Mouse (Mus musculus) kidney, postnatal 0 days (tissue): Measurements from ENCODE around the gene Itpr1. TPM values are rescaled to one million over a fixed set of nuclear protein-coding genes. Genes with fewer than 3 reads are reported as not detected.

ENCODE experiments used
- ATAC-seq: fragments of 200-750 bp; cut with Nextera tagmentation; replicated peaks from 2 replicates; pipeline ENCODE4 v1.8.0; 2017; ENCODE audit warnings: low read depth, moderate number of reproducible peaks, moderate TSS enrichment, moderate library complexity; ENCODE audit not compliant: low FRiP score
- DNase-seq: peaks from one replicate; pipeline ENCODE4 v3.0.0-alpha.2; 2016; ENCODE audit warnings: low spot score
- H3K27ac ChIP-seq: fragments of 300-500 bp; sonication (generic); 2 replicates; pipeline ENCODE4 v1.5.1; 2014; ENCODE audit warnings: mild to moderate bottlenecking
- H3K27me3 ChIP-seq: fragments of 300-500 bp; sonication (generic); 2 replicates; pipeline ENCODE4 v1.6.1; 2014; ENCODE audit warnings: low read length, mixed read lengths; ENCODE audit not compliant: insufficient read depth
- H3K36me3 ChIP-seq: fragments of 300-500 bp; sonication (generic); 2 replicates; pipeline ENCODE4 v1.6.1; 2014; ENCODE audit warnings: low read length, mixed read lengths; ENCODE audit not compliant: insufficient read depth
- H3K4me1 ChIP-seq: fragments of 300-500 bp; sonication (generic); replicated peaks from 2 replicates; pipeline ENCODE4 v1.6.1; 2014; ENCODE audit warnings: antibody characterized with exemption, low read length, mixed read lengths; ENCODE audit not compliant: insufficient read depth
- H3K4me2 ChIP-seq: fragments of 300-500 bp; sonication (generic); 2 replicates; pipeline ENCODE4 v1.6.1; 2014; ENCODE audit warnings: mild to moderate bottlenecking, low read length, moderate library complexity, mixed read lengths
- H3K4me3 ChIP-seq: fragments of 300-500 bp; sonication (generic); replicated peaks from 2 replicates; pipeline ENCODE4 v1.5.1; 2014; ENCODE audit warnings: low read depth, low read length
- H3K9ac ChIP-seq: fragments of 300-500 bp; sonication (generic); 2 replicates; pipeline ENCODE4 v1.6.1; 2014; ENCODE audit warnings: low read depth, low read length
- H3K9me3 ChIP-seq: fragments of 300-500 bp; sonication (generic); replicated peaks from 2 replicates; pipeline ENCODE4 v1.6.1; 2016; ENCODE audit warnings: low read length, inconsistent platforms, mixed read lengths
- CTCF ChIP-seq: IDR thresholded peaks from 2 replicates; pipeline ENCODE4 v1.5.1; 2016; ENCODE audit warnings: antibody characterized with exemption, low read depth, mild to moderate bottlenecking, moderate library complexity
- WGBS: fragments of 180-500 bp; shearing (Covaris S2); extraction: QIAGEN DNeasy Blood & Tissue Kit; methylation state at CpG from one replicate; pipeline ENCODE4 v1.1.7; 2014; 5-methylcytosine and 5-hydroxymethylcytosine counted together
- polyA plus RNA-seq: library from polyadenylated mRNA; unstranded; fragments of >200 nt; fragmentation: Nextera tagmentation; extraction: Ambion mirVana; gene quantifications from 2 replicates; pipeline ENCODE4 v1.2.1, GENCODE M21; 2015

Gene Itpr1
- polyA plus RNA-seq, 1 experiment from 2014 or later = 21.2 TPM

DNA sequence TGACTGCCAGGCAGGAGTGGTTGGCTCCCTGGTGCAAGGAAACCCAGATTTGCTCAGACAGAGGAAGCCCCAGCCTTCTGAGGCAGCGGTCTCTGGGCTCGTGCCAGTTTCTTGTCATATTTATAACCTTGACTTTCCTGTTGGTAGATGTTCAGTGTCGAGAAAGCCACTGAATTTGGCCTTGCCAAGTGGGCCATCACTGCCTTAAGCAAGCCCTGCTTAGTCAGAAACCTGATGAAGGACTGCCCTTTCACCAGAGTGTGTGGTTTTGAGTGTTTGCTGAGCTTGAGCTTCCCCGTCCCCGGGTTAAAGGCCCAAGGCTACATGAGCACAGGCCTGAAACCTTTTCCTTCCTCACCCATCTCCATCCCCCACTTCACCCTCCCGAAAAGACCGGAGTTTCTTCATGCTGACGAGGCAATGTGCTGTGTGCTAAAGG, 263.9 kb downstream of the Itpr1 start:
- ATAC-seq (no peak), DNase-seq (peak; percentile 48)
- Histone ChIP-seq H3K9me3 (no peaks in the 10 kb centered on the region), H3K36me3 (peaks cover 25% of the 10 kb centered on the region), H3K27me3 (no peaks in the 10 kb centered on the region), H3K9ac (no peak overlapping the region), H3K4me3 (no peak overlapping the region), H3K27ac (peak overlapping the region; percentile 20; the same call in 1 of the 2 replicates), H3K4me2 (no peak overlapping the region), H3K4me1 (0 out of 2 replicates have a peak, but pooled peaks cover 3% of the 10 kb centered on the region)
- WGBS = 55% methylated on average over 8 of the region's 8 CpGs
- TF ChIP-seq CTCF = no peak

DNA sequence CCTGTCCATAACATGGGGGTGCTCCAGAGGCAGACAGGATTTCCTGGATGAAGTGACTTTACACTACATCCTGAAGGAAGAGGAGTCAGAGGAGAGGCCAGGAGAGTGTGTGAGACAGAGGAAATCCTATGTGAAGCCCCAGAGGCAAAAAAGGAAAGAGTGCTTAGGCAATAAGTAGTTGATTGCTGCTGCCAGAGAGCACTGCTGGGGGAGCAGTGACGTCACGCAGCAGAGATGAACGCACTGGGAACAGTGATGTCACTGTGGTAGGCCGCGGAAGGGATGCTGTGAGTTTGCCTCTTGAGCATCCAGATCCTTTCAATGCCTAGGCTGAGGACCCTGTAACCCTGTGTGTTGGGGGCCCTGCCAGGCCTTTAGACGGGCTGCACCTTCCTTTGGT, 264.7 kb downstream of the Itpr1 start:
- Histone ChIP-seq H3K4me3 (no peak overlapping the region), H3K4me1 (0 out of 2 replicates have a peak, but pooled peaks cover 3% of the 10 kb centered on the region), H3K36me3 (peaks cover 28% of the 10 kb centered on the region), H3K9me3 (no peaks in the 10 kb centered on the region), H3K27ac (no peak overlapping the region), H3K27me3 (no peaks in the 10 kb centered on the region), H3K4me2 (no peak overlapping the region), H3K9ac (no peak overlapping the region)
- WGBS = 87% methylated on average over 6 of the region's 6 CpGs
- TF ChIP-seq CTCF = no peak
- no peak for DNase-seq
- no peak for ATAC-seq

DNA sequence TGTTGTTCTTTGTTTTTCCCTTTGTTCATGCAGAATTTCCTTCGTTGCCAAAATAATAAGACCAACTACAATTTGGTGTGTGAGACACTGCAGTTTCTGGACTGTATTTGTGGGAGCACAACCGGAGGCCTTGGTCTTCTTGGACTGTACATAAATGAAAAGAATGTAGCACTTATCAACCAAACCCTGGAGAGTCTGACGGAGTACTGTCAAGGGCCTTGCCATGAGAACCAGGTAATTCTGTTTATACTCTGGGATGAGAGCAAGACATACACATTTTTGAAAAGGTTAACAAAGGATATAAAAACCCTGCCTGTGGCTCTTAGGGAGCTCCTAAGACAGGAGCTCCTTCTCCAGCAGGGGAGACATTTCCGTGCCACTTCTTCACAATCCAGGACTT, 268.3 kb downstream of the Itpr1 start:
- peaks cover 17% of the 10 kb centered on the region; the same call in 1 of the 2 replicates for H3K36me3 ChIP-seq
- 93% methylated on average over 4 of the region's 4 CpGs for WGBS
- DNase-seq = no peak

DNA sequence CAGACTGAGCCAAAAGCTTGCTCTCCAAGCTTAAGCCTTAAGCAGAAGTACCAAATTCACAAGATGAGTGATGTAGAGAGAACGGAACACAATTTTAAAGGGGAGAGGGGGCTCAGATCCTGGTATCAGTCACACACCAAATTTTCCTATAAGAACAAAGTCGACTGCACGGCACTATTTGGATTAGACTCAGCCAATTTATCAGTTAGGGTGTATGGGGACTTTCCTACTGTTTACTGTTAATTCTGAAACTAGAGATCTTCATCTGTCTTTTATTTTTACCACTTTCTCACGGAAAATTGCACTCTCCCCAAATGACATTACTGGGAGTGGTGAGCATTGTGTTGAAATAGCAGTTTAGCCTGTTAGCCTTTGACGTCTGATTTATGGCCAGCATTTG, 269.6 kb downstream of the Itpr1 start:
- H3K4me1 ChIP-seq = no peaks in the 10 kb centered on the region
- no peak overlapping the region for H3K4me2 ChIP-seq
- H3K36me3 ChIP-seq = peaks cover 17% of the 10 kb centered on the region; the same call in 1 of the 2 replicates
- TF ChIP-seq CTCF = no peak
- ATAC-seq (no peak), DNase-seq (no peak)
- H3K9ac ChIP-seq = no peak overlapping the region
- no peaks in the 10 kb centered on the region for H3K27me3 ChIP-seq
- WGBS = 85% methylated on average over 5 of the region's 5 CpGs
- H3K4me3 ChIP-seq = no peak overlapping the region
- H3K27ac ChIP-seq = no peak overlapping the region
- H3K9me3 ChIP-seq = no peaks in the 10 kb centered on the region

More for the DNA sequence above, 268.3 kb downstream of the Itpr1 start:
- Histone ChIP-seq H3K4me3 (no peak overlapping the region), H3K9ac (no peak overlapping the region), H3K4me2 (no peak overlapping the region), H3K27ac (no peak overlapping the region), H3K27me3 (no peaks in the 10 kb centered on the region), H3K4me1 (0 out of 2 replicates have a peak, but pooled peaks cover 3% of the 10 kb centered on the region), H3K9me3 (no peaks in the 10 kb centered on the region)
- ATAC-seq = no peak
- TF ChIP-seq CTCF = no peak

DNA sequence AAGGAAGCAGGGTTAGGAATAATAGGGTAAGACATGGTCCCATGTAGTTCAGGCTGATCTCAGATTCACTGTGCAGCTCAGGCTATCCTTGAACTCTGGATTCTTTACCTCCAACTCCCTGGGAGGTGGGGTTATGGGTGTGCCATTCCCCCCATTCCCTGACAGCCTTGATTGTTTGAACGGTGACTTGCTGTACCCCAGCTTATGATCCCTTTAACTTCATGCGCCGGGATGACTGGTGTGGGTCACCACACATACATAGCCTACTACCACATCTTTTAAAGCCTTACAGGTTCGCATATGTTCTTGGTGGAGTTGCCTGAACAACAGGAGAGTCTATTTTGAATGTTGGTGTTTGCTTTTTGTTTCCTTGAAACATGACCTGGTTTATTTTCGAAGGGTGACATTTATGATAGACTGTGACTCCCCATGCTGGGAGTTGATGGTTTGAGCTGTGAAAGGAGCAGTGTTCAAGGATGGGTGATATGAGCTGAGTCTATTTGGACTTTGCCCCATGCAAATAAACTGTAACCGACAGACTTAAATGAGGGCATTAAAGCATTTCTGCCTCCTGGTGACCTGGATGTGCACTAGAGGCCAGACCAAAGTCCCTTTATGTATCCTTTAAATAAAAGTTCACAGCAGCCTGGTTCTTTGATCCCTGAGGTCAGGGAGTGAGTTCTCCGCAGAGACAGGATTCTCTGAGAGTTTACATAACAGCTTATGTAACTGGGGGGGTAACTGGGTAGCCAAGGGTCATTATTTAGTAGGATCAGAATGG, 273.5 kb downstream of the Itpr1 start:
- Histone ChIP-seq H3K4me1 (no peaks in the 10 kb centered on the region), H3K9me3 (no peaks in the 10 kb centered on the region), H3K36me3 (peaks cover 50% of the 10 kb centered on the region), H3K27ac (no peak overlapping the region), H3K4me2 (no peak overlapping the region), H3K9ac (no peak overlapping the region), H3K4me3 (no peak overlapping the region), H3K27me3 (no peaks in the 10 kb centered on the region)
- DNase-seq (no peak), ATAC-seq (peak; percentile 71; the same call in 1 of the 2 replicates)
- no peak for TF ChIP-seq CTCF
- 82% methylated on average over 7 of the region's 7 CpGs for WGBS

DNA sequence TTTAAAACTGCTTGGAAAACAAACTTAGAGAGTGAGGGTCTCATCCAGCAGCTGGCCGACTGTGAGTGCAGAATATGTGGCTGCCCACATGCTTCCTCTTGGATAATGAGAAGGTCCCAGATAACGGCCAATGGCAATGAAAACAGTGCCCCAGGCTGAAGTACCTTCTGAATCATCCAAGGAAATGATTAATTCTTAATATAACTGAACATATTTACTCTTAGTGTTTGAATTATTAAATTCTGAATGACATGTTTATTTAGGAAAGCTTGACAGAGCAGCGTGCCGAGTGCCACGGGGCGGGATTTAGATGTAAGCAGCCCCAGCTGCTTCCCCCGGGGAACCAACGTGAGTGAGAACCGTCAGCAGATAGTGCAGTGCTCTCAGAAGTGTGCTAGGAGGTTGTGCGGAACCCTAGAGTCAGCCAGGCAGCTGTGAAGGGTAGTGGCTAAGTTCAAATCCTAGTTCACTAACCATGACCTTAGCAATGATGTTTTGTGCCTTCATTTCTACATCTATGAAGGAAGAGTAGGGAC, 274.5 kb downstream of the Itpr1 start:
- Histone ChIP-seq H3K27ac (no peak overlapping the region), H3K9me3 (no peaks in the 10 kb centered on the region), H3K9ac (no peak overlapping the region), H3K27me3 (no peaks in the 10 kb centered on the region), H3K4me2 (no peak overlapping the region), H3K4me1 (no peaks in the 10 kb centered on the region), H3K4me3 (no peak overlapping the region), H3K36me3 (peaks cover 47% of the 10 kb centered on the region)
- ATAC-seq = no peak
- no peak for TF ChIP-seq CTCF
- 69% methylated on average over 10 of the region's 10 CpGs for WGBS
- DNase-seq = no peak
